Mouse (Mus musculus): ENCODE measurements at regions not wholly inside any gene's neighbourhood (a gene's known extent, or its start where the extent isn't known, plus 50 kb on each side); places are given as distances from the start of the nearest gene placed in this dataset.

GRCm38 (mm10) chr12:107050891-107051635, 437.4 kb upstream of the 3110018I06Rik start:
- DNase-seq, result no peak

GRCm38 (mm10) chr12:107052136-107052535, 436.3 kb upstream of the 3110018I06Rik start:
- DNase-seq, result no peak

GRCm38 (mm10) chr12:107056553-107056952, 431.9 kb upstream of the 3110018I06Rik start:
- DNase-seq, result no peak

GRCm38 (mm10) chr12:107060514-107060913, 427.9 kb upstream of the 3110018I06Rik start:
- no peak for DNase-seq

- DNase-seq, result peak; percentile 0
Measured at GRCm38 (mm10) chr12:107067346-107067745, 421.1 kb upstream of the 3110018I06Rik start.

- DNase-seq, result no peak
Measured at GRCm38 (mm10) chr12:107082541-107082940, 405.9 kb upstream of the 3110018I06Rik start.

GRCm38 (mm10) chr12:107085058-107085905, 403.1 kb upstream of the 3110018I06Rik start:
- no peak for DNase-seq

- DNase-seq, result peak; percentile 44
Measured at GRCm38 (mm10) chr12:107085906-107086655, 402.4 kb upstream of the 3110018I06Rik start.

GRCm38 (mm10) chr12:107092151-107092550, 396.3 kb upstream of the 3110018I06Rik start:
- DNase-seq, result no peak

GRCm38 (mm10) chr12:107093326-107093725, 395.1 kb upstream of the 3110018I06Rik start:
- no peak for DNase-seq

GRCm38 (mm10) chr12:107095409-107095808, 393.0 kb upstream of the 3110018I06Rik start:
- no peak for DNase-seq

- no peak for DNase-seq
Measured at GRCm38 (mm10) chr12:107104570-107104969, 383.9 kb upstream of the 3110018I06Rik start.

GRCm38 (mm10) chr12:107105017-107105416, 383.4 kb upstream of the 3110018I06Rik start:
- DNase-seq, result no peak

- DNase-seq, result no peak
Measured at GRCm38 (mm10) chr12:107111908-107112770, 376.3 kb upstream of the 3110018I06Rik start.

- DNase-seq, result no peak
Measured at GRCm38 (mm10) chr12:107118364-107118763, 370.1 kb upstream of the 3110018I06Rik start.

- no peak for DNase-seq
Measured at GRCm38 (mm10) chr12:107119076-107119475, 369.4 kb upstream of the 3110018I06Rik start.

GRCm38 (mm10) chr12:107120486-107121186, 367.8 kb upstream of the 3110018I06Rik start:
- DNase-seq, result no peak

- DNase-seq, result no peak
Measured at GRCm38 (mm10) chr12:107121990-107122389, 366.4 kb upstream of the 3110018I06Rik start.

- DNase-seq, result no peak
Measured at GRCm38 (mm10) chr12:107123661-107124060, 364.8 kb upstream of the 3110018I06Rik start.

GRCm38 (mm10) chr12:107124263-107124885, 364.1 kb upstream of the 3110018I06Rik start:
- no peak for DNase-seq

GRCm38 (mm10) chr12:107125201-107125600, 363.2 kb upstream of the 3110018I06Rik start:
- no peak for DNase-seq
